Mouse (Mus musculus): ENCODE measurements around the gene Dcaf12l2. TPM values are rescaled to one million over a fixed set of nuclear protein-coding genes. Genes with fewer than 3 reads are reported as not detected.
A peak's percentile ranks its signal among the peaks of the same experiment; 100 is the strongest.

Dcaf12l2 gene
- 1 to 10 TPM; 3.4 to 3.7 TPM for total RNA-seq (2021)

DNA sequence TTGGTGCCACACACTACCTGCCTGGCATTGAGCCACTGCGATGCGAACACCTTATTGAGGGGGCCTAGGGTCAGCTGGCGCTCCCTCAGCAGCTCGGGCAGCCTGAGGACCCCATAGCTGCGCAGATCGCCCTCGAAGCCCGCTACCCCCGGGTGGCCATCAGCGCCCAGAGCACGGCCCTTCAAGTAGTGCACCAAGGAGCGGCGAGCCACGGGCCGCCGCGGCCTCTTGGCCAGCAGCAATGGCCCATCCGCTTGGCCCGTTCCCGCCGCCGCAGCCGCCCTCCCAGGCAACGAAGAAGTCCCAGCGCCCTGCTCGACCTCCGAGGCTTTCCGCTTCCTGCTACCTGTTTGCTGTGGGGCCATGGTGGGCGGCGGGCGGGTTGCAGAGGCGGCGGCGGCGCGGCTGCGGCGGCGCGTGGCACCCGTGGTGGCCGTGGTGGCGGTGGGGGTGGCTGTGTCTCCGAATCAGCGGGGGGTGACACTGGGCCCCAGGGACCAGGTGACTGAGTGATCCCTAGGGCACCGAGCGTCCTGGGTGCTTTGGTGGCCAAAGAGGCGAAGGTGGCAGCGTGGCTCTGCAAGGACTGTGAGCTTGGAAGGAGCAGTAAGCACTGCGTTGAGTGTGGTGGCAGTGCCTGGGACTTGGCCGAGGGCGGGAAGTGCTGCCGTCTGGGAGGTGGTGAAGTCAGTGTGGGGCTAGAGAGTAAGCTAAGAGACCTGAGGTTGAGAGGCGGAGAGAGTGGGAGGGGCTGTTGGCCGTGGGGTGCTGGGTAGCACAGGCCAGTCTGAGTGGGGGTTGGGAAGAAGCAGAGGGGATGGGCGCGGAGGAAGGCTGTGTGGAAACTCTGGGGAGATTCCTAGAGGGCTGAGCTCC lies at the start of gene Dcaf12l2:
Gene Dcaf12l2 (minus strand): TSS at position 697 of the 876 bp plus-strand sequence.
- DNase-seq (ENCODE audit: extremely low spot score in 1 of 2, low spot score in 2 of 2), result peak; percentile 1 to 31
- intact Hi-C loops (cut with DNase I), result no loop called here

DNA sequence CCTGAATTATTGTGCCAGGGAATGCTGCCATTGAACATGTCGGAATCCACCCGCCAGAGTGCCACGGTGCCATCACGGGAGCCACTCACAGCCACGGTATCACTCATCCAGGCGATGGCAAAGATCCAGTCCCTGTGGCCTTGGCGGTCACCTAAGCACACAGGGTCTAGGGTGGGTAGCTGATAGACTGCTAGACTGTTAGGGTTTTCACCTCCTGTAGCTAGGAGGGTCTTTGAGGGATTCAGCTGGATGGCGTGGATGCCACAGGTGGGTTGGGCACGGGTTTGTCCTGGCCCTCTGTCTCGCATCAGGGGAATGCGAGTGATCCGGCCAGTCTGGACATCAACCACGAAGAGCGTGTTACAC lies 879 bp downstream of the Dcaf12l2 start:
- no peak for DNase-seq (ENCODE audit: extremely low spot score in 1 of 2, low spot score in 2 of 2)
- intact Hi-C loops (cut with DNase I), result no loop called here

Measured in left cerebral cortex, postnatal 10 days (tissue).